Comparison of ENCODE assay signal across 18 mouse cellular contexts in the genomic region with DNA sequence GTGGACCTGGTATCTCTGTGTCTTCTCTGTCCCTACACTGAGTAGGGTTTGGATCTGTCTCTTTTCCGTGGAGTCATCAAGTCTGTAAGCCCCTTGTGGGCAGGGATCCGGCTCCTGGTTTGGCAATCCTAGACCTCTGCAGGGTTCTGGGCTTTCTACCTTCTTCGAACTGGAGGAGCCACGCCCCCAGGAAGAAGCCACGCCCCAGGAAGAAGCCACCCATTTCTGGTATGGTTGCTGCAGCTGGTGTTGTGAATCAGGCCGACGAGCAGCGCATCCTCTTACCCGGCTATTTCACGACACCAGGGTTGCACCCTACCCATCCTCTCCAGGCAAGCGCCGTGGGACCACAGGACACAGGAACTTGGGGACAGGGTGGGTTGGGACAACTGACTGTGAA. TPM values are rescaled to one million over a fixed set of nuclear protein-coding genes. Genes with fewer than 3 reads are reported as not detected.
A peak's percentile ranks its signal among the peaks of the same experiment; 100 is the strongest.
DNase-seq lines count a peak whose midpoint lies in the region; ATAC-seq and TF ChIP-seq lines count a peak whose summit lies in the region.
"Had no signal": no experiment of that assay in that cellular context is flagged by ENCODE, and none has a peak within 500 bp of the region (broad histone marks: within the 10 kb centered on the region; RNA-seq: fewer than 3 reads in every experiment).

No protein-coding gene starts in this region.

- intact Hi-C loops in heart, postnatal 36 days (cut with DNase I), result no loop called here

- 47% methylated on average over 12 of the region's 12 CpGs for WGBS in heart, embryonic 12.5 days
- WGBS in thymus, adult 2 months, result 59% methylated on average over 12 of the region's 12 CpGs
- 66% methylated on average over 12 of the region's 12 CpGs for WGBS in midbrain, embryonic 14.5 days

- H3K27me3 ChIP-seq in heart, embryonic 12.5 days (replicated peaks), result peaks cover 4% of the 10 kb centered on the region; the same call in 1 of the 2 replicates
- no peaks in the 10 kb centered on the region for H3K27me3 ChIP-seq in thymus, adult 2 months (ENCODE audit: control insufficient read depth, insufficient read depth, low read length)
- H3K27me3 ChIP-seq in midbrain, embryonic 14.5 days (ENCODE audit: control insufficient read depth, insufficient read depth, low read length), result no peaks in the 10 kb centered on the region
- H3K27me3 ChIP-seq: liver, embryonic 15.5 days had no signal

- no peak overlapping the region for H3K4me2 ChIP-seq in heart, embryonic 12.5 days
- no peak overlapping the region for H3K4me2 ChIP-seq in midbrain, embryonic 14.5 days (ENCODE audit: low read length)
- H3K4me2 ChIP-seq: liver, embryonic 15.5 days had no signal

- DNase-seq in heart, postnatal 36 days, result no peak
- DNase-seq in thymus, adult 2 months, result peak; percentile 32
- DNase-seq in right cerebral cortex, adult 18-20 months, result no peak
- no peak for DNase-seq in midbrain, embryonic 14.5 days
- DNase-seq: adrenal gland, postnatal 36 days; embryo, embryonic 11 days; heart, postnatal 4 days; kidney, postnatal 25 days; right cerebral cortex, postnatal 4 days had no signal

- H3K27ac ChIP-seq in heart, embryonic 12.5 days (ENCODE audit: poor library complexity, severe bottlenecking), result no peak overlapping the region
- no peak overlapping the region for H3K27ac ChIP-seq in thymus, adult 2 months (ENCODE audit: control insufficient read depth, insufficient read depth, low read length)
- no peak overlapping the region for H3K27ac ChIP-seq in midbrain, embryonic 14.5 days (replicated peaks; ENCODE audit: low read depth, low read length)
- H3K27ac ChIP-seq: liver, embryonic 15.5 days had no signal

- no peak for TF ChIP-seq CTCF in thymus, adult 2 months (IDR thresholded peaks at IDR 0.05; ENCODE audit: borderline replicate concordance, control insufficient read depth, extremely low read depth, insufficient read depth, low read length, poor library complexity)

- no peaks in the 10 kb centered on the region for H3K9me3 ChIP-seq in heart, embryonic 12.5 days (replicated peaks)
- H3K9me3 ChIP-seq in midbrain, embryonic 14.5 days (ENCODE audit: control insufficient read depth, low read length), result no peaks in the 10 kb centered on the region
- H3K9me3 ChIP-seq: liver, embryonic 15.5 days; megakaryocyte, embryonic 14.5 days had no signal

- H3K9ac ChIP-seq in heart, embryonic 12.5 days, result no peak overlapping the region
- H3K9ac ChIP-seq in midbrain, embryonic 14.5 days (replicated peaks; ENCODE audit: low read length), result no peak overlapping the region
- H3K9ac ChIP-seq: liver, embryonic 15.5 days had no signal

- H3K4me3 ChIP-seq in heart, embryonic 12.5 days, result no peak overlapping the region
- no peak overlapping the region for H3K4me3 ChIP-seq in thymus, adult 2 months (ENCODE audit: control insufficient read depth, insufficient read depth, low read length)
- no peak overlapping the region for H3K4me3 ChIP-seq in midbrain, embryonic 14.5 days (replicated peaks; ENCODE audit: low read depth, low read length)
- H3K4me3 ChIP-seq: erythroblast, embryonic 14.5 days; liver, embryonic 15.5 days; megakaryocyte, embryonic 14.5 days; myocyte had no signal

- H3K4me1 ChIP-seq in heart, embryonic 12.5 days (replicated peaks), result 0 out of 2 replicates have a peak, but pooled peaks cover 5% of the 10 kb centered on the region
- peaks cover 7% of the 10 kb centered on the region; the same call in 1 of the 2 replicates for H3K4me1 ChIP-seq in thymus, adult 2 months (replicated peaks; ENCODE audit: control insufficient read depth, insufficient read depth, low read length)
- no peaks in the 10 kb centered on the region for H3K4me1 ChIP-seq in midbrain, embryonic 14.5 days (ENCODE audit: control insufficient read depth, insufficient read depth, low read length)
- H3K4me1 ChIP-seq: liver, embryonic 15.5 days had no signal

- no peak for TF ChIP-seq POLR2A in thymus, adult 2 months (IDR thresholded peaks at IDR 0.05; ENCODE audit: control insufficient read depth, extremely low read depth, insufficient read depth, low read length, poor library complexity)

- H3K36me3 ChIP-seq in heart, embryonic 12.5 days, result no peaks in the 10 kb centered on the region
- no peaks in the 10 kb centered on the region for H3K36me3 ChIP-seq in thymus, adult 2 months (ENCODE audit: control insufficient read depth, insufficient read depth, low read length)
- peaks cover 22% of the 10 kb centered on the region for H3K36me3 ChIP-seq in midbrain, embryonic 14.5 days (ENCODE audit: control insufficient read depth, insufficient read depth, low read length)
- H3K36me3 ChIP-seq: liver, embryonic 15.5 days had no signal

- peak; percentile 13; the same call in 1 of the 2 replicates for ATAC-seq in heart, embryonic 12.5 days (ENCODE audit: insufficient number of reproducible peaks, low FRiP score)
- ATAC-seq in CD4-positive, CD25-positive, alpha-beta regulatory T cell, adult 4 months, result peak; percentile 17
- peak; percentile 54 for ATAC-seq in granulocyte monocyte progenitor cell, adult 5-6 weeks (replicated peaks; ENCODE audit: poor library complexity, severe bottlenecking)
- ATAC-seq in midbrain, embryonic 14.5 days (ENCODE audit: low FRiP score, low TSS enrichment), result no peak
- ATAC-seq in erythroid progenitor cell, adult 5-6 weeks (replicated peaks; ENCODE audit: low FRiP score, poor library complexity, severe bottlenecking), result no peak; the same call in 1 of the 2 replicates
- ATAC-seq: intestine, embryonic 16.5 days had no signal

RNA-seq across cellular contexts. Expression of gene Slc12a3, which starts 4.9 kb away (rescaled TPM):
- polyA plus RNA-seq in heart, embryonic 12.5 days (2016; fragmentation: Nextera tagmentation; extraction: Ambion mirVana), result 0.10 TPM in 1 of 2 replicates, not detected in the other
- under 1 TPM; 0.33 to 0.38 TPM for total RNA-seq in heart, postnatal 36 days (2021)
- under 1 TPM in 1 of 2 experiments, not detected in 1; 0.19 TPM for polyA plus RNA-seq in CD4-positive, CD25-positive, alpha-beta regulatory T cell, adult 4 months (2017; shearing (Covaris generic))
- total RNA-seq in granulocyte monocyte progenitor cell, adult 5-6 weeks (2014; fragmentation: Nextera tagmentation), result not detected in 2 replicates
- 0.26 TPM in 1 of 2 replicates, not detected in the other for total RNA-seq in granulocyte monocyte progenitor cell, adult 5-6 weeks (2017)
- 1.3 TPM in 2 replicates for polyA plus RNA-seq in thymus, adult 2 months (2012; rRNA removed)
- 0.07 TPM in 1 of 2 replicates, not detected in the other for polyA plus RNA-seq in midbrain, embryonic 14.5 days (2014; fragmentation: Nextera tagmentation; extraction: Ambion mirVana)
- total RNA-seq in erythroid progenitor cell, adult 5-6 weeks (2015; ENCODE audit: low replicate concordance), result 0.84 and 4.0 TPM in 2 replicates
- total RNA-seq in erythroid progenitor cell, adult 5-6 weeks (2017; ENCODE audit: low replicate concordance), result 0.90 TPM in 1 of 2 replicates, not detected in the other
- total RNA-seq: adrenal gland, postnatal 36 days had no signal
- polyA plus RNA-seq: erythroblast, embryonic 14.5 days had no signal

Comparison
In these comparisons a context has a peak if more than half of its experiments do, and no peak if none do; other contexts are left out.
1. ATAC-seq: peak in heart, embryonic 12.5 days (single experiment), CD4-positive, CD25-positive, alpha-beta regulatory T cell, adult 4 months (single experiment) and granulocyte monocyte progenitor cell, adult 5-6 weeks (single experiment); none in midbrain, embryonic 14.5 days (single experiment) and erythroid progenitor cell, adult 5-6 weeks (single experiment).